Mouse (Mus musculus) kidney, embryonic 14.5 days (tissue): Measurements from ENCODE around the gene Got2. TPM values are rescaled to one million over a fixed set of nuclear protein-coding genes. Genes with fewer than 3 reads are reported as not detected.

Experiments used
- ATAC-seq: fragments of 200-750 bp; cut with Nextera tagmentation; 2 replicates; pipeline ENCODE4 v1.8.0; 2017; ENCODE audit warnings: moderate number of reproducible peaks, mild to moderate bottlenecking, moderate TSS enrichment, moderate library complexity; ENCODE audit not compliant: low FRiP score, low TSS enrichment
- H3K27ac ChIP-seq: fragments of 300-500 bp; sonication (generic); 2 replicates; pipeline ENCODE4 v1.5.1; 2014; ENCODE audit warnings: low read depth, mild to moderate bottlenecking, low read length, moderate library complexity, mixed read lengths
- H3K27me3 ChIP-seq: fragments of 300-500 bp; sonication (generic); 2 replicates; pipeline ENCODE4 v1.6.1; 2014; ENCODE audit warnings: mild to moderate bottlenecking, low read length; ENCODE audit not compliant: control insufficient read depth, insufficient read depth
- H3K36me3 ChIP-seq: fragments of 300-500 bp; sonication (generic); 2 replicates; pipeline ENCODE4 v1.6.1; 2014; ENCODE audit warnings: low read length, mixed read lengths; ENCODE audit not compliant: control insufficient read depth, insufficient read depth
- H3K4me1 ChIP-seq: fragments of 300-500 bp; sonication (generic); 2 replicates; pipeline ENCODE4 v1.6.1; 2014; ENCODE audit warnings: low read length, mixed read lengths; ENCODE audit not compliant: control insufficient read depth, insufficient read depth
- H3K4me2 ChIP-seq: fragments of 300-500 bp; sonication (generic); replicated peaks from 2 replicates; pipeline ENCODE4 v1.6.1; 2014; ENCODE audit warnings: low read depth, mild to moderate bottlenecking, low read length
- H3K4me3 ChIP-seq: fragments of 300-500 bp; sonication (generic); 2 replicates; pipeline ENCODE4 v1.5.1; 2014; ENCODE audit warnings: mild to moderate bottlenecking, low read length
- H3K9ac ChIP-seq: fragments of 300-500 bp; sonication (generic); 2 replicates; pipeline ENCODE4 v1.6.1; 2014; ENCODE audit warnings: low read depth, mild to moderate bottlenecking, low read length, moderate library complexity
- H3K9me3 ChIP-seq: fragments of 300-500 bp; sonication (generic); 2 replicates; pipeline ENCODE4 v1.6.1; 2016; ENCODE audit warnings: low read length; ENCODE audit not compliant: control insufficient read depth
- WGBS: fragments of 180-500 bp; shearing (Covaris S2); extraction: QIAGEN DNeasy Blood & Tissue Kit; methylation state at CpG from one replicate; pipeline ENCODE4 v1.1.7; 2014; 5-methylcytosine and 5-hydroxymethylcytosine counted together
- polyA plus RNA-seq: library from polyadenylated mRNA; unstranded; fragments of >200 nt; fragmentation: Nextera tagmentation; extraction: Ambion mirVana; gene quantifications from 2 replicates; pipeline ENCODE4 v1.2.1, GENCODE M21; 2014

Gene Got2
- polyA plus RNA-seq, 1 experiment from 2014 or later, result 95.2 TPM

- H3K27ac ChIP-seq, result no peak within 1 kb of the TSS
- H3K36me3 ChIP-seq, result no peaks in the 10 kb centered on the region
- H3K9ac ChIP-seq, result peak within 1 kb of the TSS; percentile 65
- H3K9me3 ChIP-seq, result no peaks in the 10 kb centered on the region
- H3K27me3 ChIP-seq, result no peaks in the 10 kb centered on the region
- WGBS, result 16% methylated on average over 22 of the region's 22 CpGs
- peak; percentile 98 for ATAC-seq
- H3K4me1 ChIP-seq, result peaks cover 8% of the 10 kb centered on the region
- H3K4me3 ChIP-seq, result peak within 1 kb of the TSS; percentile 73
- H3K4me2 ChIP-seq, result peak within 1 kb of the TSS; percentile 70
These were observed 35.1 kb downstream of the Got2 start, which contains the start of gene Slc38a7 for GRCm38 (mm10) chr8:95853102-95853843. Slc38a7 (minus strand) TSS chr8:95853539.

- H3K4me1 ChIP-seq, result peaks cover 8% of the 10 kb centered on the region
- H3K36me3 ChIP-seq, result no peaks in the 10 kb centered on the region
- 60% methylated on average over 4 of the region's 4 CpGs for WGBS
- H3K27me3 ChIP-seq, result no peaks in the 10 kb centered on the region
- no peak for ATAC-seq
- peak overlapping the region; percentile 70 for H3K4me2 ChIP-seq
- peak overlapping the region; percentile 73 for H3K4me3 ChIP-seq
- H3K9ac ChIP-seq, result peak overlapping the region; percentile 65; the same call in 1 of the 2 replicates
- no peak overlapping the region for H3K27ac ChIP-seq
- no peaks in the 10 kb centered on the region for H3K9me3 ChIP-seq
These were observed 36.1 kb downstream of the Got2 start for GRCm38 (mm10) chr8:95852290-95852689.

- whole genome bisulfite sequencing, result 87% methylated on average over 2 of the region's 2 CpGs
- H3K9ac ChIP-seq, result no peak overlapping the region
- H3K27me3 ChIP-seq, result no peaks in the 10 kb centered on the region
These were observed 38.0 kb downstream of the Got2 start for GRCm38 (mm10) chr8:95850326-95850725.

GRCm38 (mm10) chr8:95848734-95849464, 39.4 kb downstream of the Got2 start:
- H3K9me3 ChIP-seq, result no peaks in the 10 kb centered on the region
- peaks cover 13% of the 10 kb centered on the region for H3K36me3 ChIP-seq
- H3K27ac ChIP-seq, result no peak overlapping the region
- no peak overlapping the region for H3K4me3 ChIP-seq
- WGBS, result 95% methylated on average over 19 of the region's 19 CpGs
- H3K9ac ChIP-seq, result no peak overlapping the region
- no peak for ATAC-seq
- H3K4me2 ChIP-seq, result no peak overlapping the region
- H3K4me1 ChIP-seq, result peaks cover 8% of the 10 kb centered on the region
- H3K27me3 ChIP-seq, result no peaks in the 10 kb centered on the region

More at GRCm38 (mm10) chr8:95850326-95850725, 38.0 kb downstream of the Got2 start:
- peaks cover 8% of the 10 kb centered on the region for H3K4me1 ChIP-seq
- peaks cover 8% of the 10 kb centered on the region; the same call in 1 of the 2 replicates for H3K36me3 ChIP-seq
- no peaks in the 10 kb centered on the region for H3K9me3 ChIP-seq
- no peak overlapping the region for H3K27ac ChIP-seq
- H3K4me3 ChIP-seq, result no peak overlapping the region
- H3K4me2 ChIP-seq, result no peak overlapping the region
- no peak for ATAC-seq

- Histone ChIP-seq H3K4me3 (no peak overlapping the region), H3K4me1 (peaks cover 8% of the 10 kb centered on the region), H3K4me2 (no peak overlapping the region), H3K27ac (no peak overlapping the region), H3K36me3 (peaks cover 17% of the 10 kb centered on the region), H3K9ac (no peak overlapping the region), H3K9me3 (no peaks in the 10 kb centered on the region), H3K27me3 (no peaks in the 10 kb centered on the region)
- ATAC-seq, result no peak
- WGBS, result 79% methylated on average over 24 of the region's 24 CpGs
These were observed 40.2 kb downstream of the Got2 start for GRCm38 (mm10) chr8:95848061-95848551.

GRCm38 (mm10) chr8:95845026-95845425, 43.3 kb downstream of the Got2 start:
- Histone ChIP-seq H3K4me1 (no peaks in the 10 kb centered on the region), H3K4me3 (no peak overlapping the region), H3K9me3 (no peaks in the 10 kb centered on the region), H3K27ac (no peak overlapping the region), H3K27me3 (no peaks in the 10 kb centered on the region), H3K9ac (no peak overlapping the region), H3K36me3 (peaks cover 24% of the 10 kb centered on the region), H3K4me2 (no peak overlapping the region)
- WGBS, result 87% methylated on average over 7 of the region's 7 CpGs
- no peak for ATAC-seq

- Histone ChIP-seq H3K36me3 (peaks cover 24% of the 10 kb centered on the region), H3K27me3 (no peaks in the 10 kb centered on the region), H3K4me1 (no peaks in the 10 kb centered on the region), H3K27ac (no peak overlapping the region), H3K4me2 (no peak overlapping the region), H3K9ac (no peak overlapping the region), H3K9me3 (no peaks in the 10 kb centered on the region), H3K4me3 (no peak overlapping the region)
- WGBS, result 92% methylated on average over 6 of the region's 6 CpGs
- ATAC-seq, result no peak
These were observed 44.4 kb downstream of the Got2 start for GRCm38 (mm10) chr8:95843968-95844367.

GRCm38 (mm10) chr8:95841436-95841835, 46.9 kb downstream of the Got2 start:
- 94% methylated on average over 15 of the region's 15 CpGs for WGBS
- H3K36me3 ChIP-seq, result peaks cover 30% of the 10 kb centered on the region
- ATAC-seq, result 0 out of 2 replicates have a peak, but pooled peaks have one; percentile 26

GRCm38 (mm10) chr8:95839289-95839688, 49.1 kb downstream of the Got2 start:
- Histone ChIP-seq H3K4me3 (no peak overlapping the region), H3K27ac (no peak overlapping the region), H3K4me1 (no peaks in the 10 kb centered on the region), H3K27me3 (no peaks in the 10 kb centered on the region), H3K9ac (no peak overlapping the region), H3K36me3 (peaks cover 18% of the 10 kb centered on the region), H3K4me2 (no peak overlapping the region), H3K9me3 (no peaks in the 10 kb centered on the region)
- ATAC-seq, result no peak
- WGBS, result 100% methylated on average over 4 of the region's 4 CpGs

More at GRCm38 (mm10) chr8:95841436-95841835, 46.9 kb downstream of the Got2 start:
- H3K4me2 ChIP-seq, result no peak overlapping the region
- no peak overlapping the region for H3K4me3 ChIP-seq
- H3K9ac ChIP-seq, result no peak overlapping the region
- H3K27ac ChIP-seq, result no peak overlapping the region
- no peaks in the 10 kb centered on the region for H3K27me3 ChIP-seq
- no peaks in the 10 kb centered on the region for H3K9me3 ChIP-seq
- no peaks in the 10 kb centered on the region for H3K4me1 ChIP-seq
